Mouse (Mus musculus) MEL (cell line): Measurements from ENCODE around the gene Raver1.

Source experiments
- EP300 ChIP-seq, 2 experiments: IDR thresholded peaks; 2 replicates each; pipeline ENCODE4 v1.6.1; 2011; ENCODE audit warnings: improper control_type of control experiment in 2 of 2, low read length in 2 of 2, low read depth in 1 of 2, mild to moderate bottlenecking in 1 of 2
- POLR2A ChIP-seq, 2 experiments: IDR thresholded peaks; 2 replicates each; pipeline ENCODE4 v1.6.1; 2011 to 2012; ENCODE audit warnings: low read length in 2 of 2, mild to moderate bottlenecking in 2 of 2, control low read depth in 1 of 2, improper control_type of control experiment in 1 of 2, low read depth in 1 of 2, moderate library complexity in 1 of 2; ENCODE audit not compliant: control insufficient read depth in 1 of 2, insufficient read depth in 1 of 2, poor library complexity in 1 of 2

- TF ChIP-seq POLR2A (IDR thresholded peaks at IDR 0.05; ENCODE audit: control insufficient read depth in 1 of 2, insufficient read depth in 1 of 2, low read depth in 1 of 2, low read length in 2 of 2, poor library complexity in 1 of 2) (no peak), EP300 (IDR thresholded peaks at IDR 0.05; ENCODE audit: low read depth in 1 of 2, low read length in 2 of 2) (peak in 1 of 2 experiments; percentile 58; a peak in 1 of 4 replicates)
Observed at GRCm38 (mm10) chr9:21045235-21045634, 46.6 kb downstream of the Raver1 start.
